Mouse (Mus musculus): Measurements from ENCODE around the gene Gm12355. TPM values are rescaled to one million over a fixed set of nuclear protein-coding genes. Genes with fewer than 3 reads are reported as not detected.

The Gm12355 gene
- polyA plus RNA-seq (2017; shearing (Covaris generic)), result 1 to 10 TPM; 4.5 to 5.4 TPM

DNA sequence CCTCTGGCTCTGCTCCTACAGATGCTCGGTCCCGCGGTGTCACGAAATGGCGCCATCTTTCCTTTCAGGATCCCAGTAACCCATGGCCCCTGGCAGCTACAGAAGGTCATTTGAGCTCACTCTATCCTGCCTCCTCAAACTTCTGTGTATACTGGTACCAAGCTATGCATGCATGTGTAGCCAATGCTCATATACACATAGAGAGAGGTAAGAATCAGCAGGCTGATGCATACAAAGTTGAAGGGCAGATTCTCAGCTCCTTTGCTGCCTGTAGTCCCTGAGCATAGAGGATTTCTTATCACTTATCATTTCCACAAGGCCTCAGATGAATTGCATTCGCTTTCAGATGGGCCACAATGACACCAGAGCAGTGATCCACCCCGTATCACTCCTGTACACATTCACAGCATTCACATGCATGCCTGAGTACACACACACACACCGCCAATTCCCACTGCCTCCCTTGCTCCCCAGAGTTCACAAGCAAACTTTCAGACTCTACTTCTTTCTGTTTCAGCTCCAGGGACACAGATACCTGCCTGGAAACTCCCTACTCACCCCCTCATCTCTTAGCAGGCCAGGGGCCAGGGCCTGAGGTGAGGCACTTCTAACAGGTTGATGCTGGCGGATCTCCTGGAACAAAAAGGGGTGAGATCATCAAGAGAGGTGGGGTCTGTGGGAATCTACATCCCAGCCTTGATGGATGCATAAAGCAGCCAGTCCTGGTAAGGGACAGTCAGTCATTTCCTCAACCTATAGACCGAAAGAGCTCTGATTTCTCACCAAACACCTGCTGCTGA is at the start of gene Gm12355, which contains the start of gene Gsdma3:
Gene Gm12355 (minus strand): TSS at position 51 of the 800 bp plus-strand sequence.
Gene Gsdma3 (plus strand): TSS at position 750 of the 800 bp plus-strand sequence.

DNA sequence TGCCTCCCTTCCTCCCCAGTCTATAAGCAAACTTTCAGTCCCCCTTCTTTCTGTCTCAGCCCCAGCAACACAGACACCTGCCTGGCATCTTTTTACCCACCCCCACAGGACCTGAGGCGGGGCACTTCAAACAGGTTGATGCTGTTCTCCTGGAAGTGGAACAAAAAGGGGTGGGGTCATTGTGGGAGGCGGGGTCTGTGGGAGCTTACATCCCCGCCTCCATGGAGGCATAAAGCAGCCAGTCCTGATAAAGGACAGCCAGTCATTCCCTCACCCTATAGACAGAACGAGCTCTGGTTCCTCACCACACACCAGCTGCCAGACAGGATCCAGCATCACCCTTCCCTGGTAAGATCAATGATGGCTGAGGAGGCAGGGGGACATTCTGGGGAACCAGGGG is 38.6 kb upstream of the Gm12355 start, which contains the start of gene Gsdma:
Gene Gsdma (plus strand): TSS at position 261 of the 400 bp plus-strand sequence.

DNA sequence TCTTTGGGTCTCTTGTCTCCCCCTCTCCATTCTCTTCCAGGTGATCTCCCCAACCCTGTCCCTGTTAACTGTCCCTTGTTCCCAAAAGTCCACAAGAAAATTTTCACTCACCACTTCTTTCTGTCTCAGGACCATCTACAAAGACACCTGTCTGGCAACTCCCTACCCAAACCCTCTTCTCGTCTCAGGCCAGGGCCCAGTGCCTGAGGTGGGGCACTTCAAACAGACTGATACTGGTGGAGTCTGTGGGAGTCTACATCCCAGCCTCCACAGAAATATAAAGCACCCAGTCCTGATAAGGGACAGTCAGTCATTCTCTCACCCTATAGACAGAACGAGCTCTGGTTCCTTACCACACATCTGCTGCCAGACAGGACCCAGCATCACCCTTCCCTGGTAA is 21.0 kb upstream of the Gm12355 start, which contains the start of gene Gsdma2:
Gene Gsdma2 (plus strand): TSS at position 301 of the 400 bp plus-strand sequence.

DNA sequence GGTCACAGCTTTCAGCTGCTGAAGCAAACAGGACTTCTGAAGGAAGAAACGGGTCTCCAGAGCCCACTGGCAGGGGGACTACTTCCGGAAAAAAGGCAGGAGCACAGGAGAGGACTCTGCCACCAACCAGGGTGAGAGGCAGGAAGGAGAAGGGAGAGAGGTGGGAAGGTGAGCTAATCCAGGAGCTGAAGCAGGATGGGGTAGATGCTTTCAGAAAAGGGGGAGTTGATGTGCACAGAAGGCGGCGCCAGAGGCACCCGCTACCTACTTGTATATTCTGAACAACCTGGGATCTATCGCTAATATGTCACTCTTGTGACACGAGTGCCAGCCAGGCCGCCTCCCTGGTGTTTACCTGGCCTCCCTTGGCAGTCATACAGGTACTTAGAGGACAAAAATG is 27.5 kb downstream of the Gm12355 start, which contains the start of gene Lrrc3c:
Gene Lrrc3c (plus strand): TSS at position 301 of the 400 bp plus-strand sequence.

DNA sequence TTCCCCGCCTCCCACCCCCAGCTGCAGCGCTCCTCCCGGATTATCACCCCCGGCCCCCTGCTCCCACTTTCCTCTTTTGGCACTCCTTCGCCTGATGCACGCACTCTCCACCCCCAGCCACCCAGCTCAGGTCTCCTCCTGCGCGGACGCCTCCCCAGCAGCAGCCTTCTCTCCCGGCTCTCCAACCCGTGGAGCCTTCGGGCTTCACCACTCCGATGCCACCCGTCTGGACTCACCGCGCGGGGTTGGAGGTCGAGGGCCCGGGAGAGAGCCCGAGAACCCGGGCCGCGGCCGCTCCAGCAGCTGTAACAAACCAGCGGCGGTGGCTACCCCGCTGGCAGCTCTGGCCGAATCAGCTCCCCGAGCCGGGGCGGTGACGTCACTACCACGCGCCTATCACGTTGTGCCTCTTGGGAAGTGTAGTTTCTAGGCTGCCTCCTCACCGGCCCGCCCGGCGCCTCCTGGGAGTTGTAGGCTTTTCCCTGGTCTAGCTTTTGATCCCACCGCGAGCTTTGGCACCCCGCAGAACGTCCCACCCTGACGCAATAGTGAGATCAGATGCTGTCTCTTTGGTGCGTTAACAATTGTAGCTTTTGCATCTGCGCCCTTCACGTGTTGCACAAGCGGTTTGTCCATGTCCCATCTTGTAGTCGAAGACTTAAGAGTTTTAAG is 38.4 kb downstream of the Gm12355 start, which contains the start of gene Ormdl3:
Gene Ormdl3 (minus strand): TSS at position 477 of the 672 bp plus-strand sequence.

Other genes starting within 250 kb of the Gm12355 start
- gene Tcap, start 241.8 kb downstream of the Gm12355 start, polyA plus RNA-seq (2017; shearing (Covaris generic)), result not detected
- not detected for gene Pnmt, start 239.2 kb downstream of the Gm12355 start, polyA plus RNA-seq (2017; shearing (Covaris generic))
- gene Pgap3, start 225.2 kb downstream of the Gm12355 start, polyA plus RNA-seq (2017; shearing (Covaris generic)), result 10 to 100 TPM in 1 of 2 experiments, 1 to 10 TPM in 1; 5.4 to 11.7 TPM
- gene Erbb2, start 213.2 kb downstream of the Gm12355 start, polyA plus RNA-seq (2017; shearing (Covaris generic)), result under 1 TPM in 1 of 2 experiments, not detected in 1; 0.99 TPM
- 100 to 1,000 TPM; 164 to 186 TPM for gene Mien1, start 186.7 kb downstream of the Gm12355 start, polyA plus RNA-seq (2017; shearing (Covaris generic))
- gene Grb7, start 179.3 kb downstream of the Gm12355 start, polyA plus RNA-seq (2017; shearing (Covaris generic)), result 10 to 100 TPM in 1 of 2 experiments, 1 to 10 TPM in 1; 2.2 to 10.1 TPM
- gene Ikzf3, start 79.6 kb downstream of the Gm12355 start, polyA plus RNA-seq (2017; shearing (Covaris generic)), result 100 to 1,000 TPM; 115 to 157 TPM
- gene Zpbp2, start 74.6 kb downstream of the Gm12355 start, polyA plus RNA-seq (2017; shearing (Covaris generic)), result 1 to 10 TPM; 2.1 to 7.1 TPM
- gene Ormdl3, start 38.3 kb downstream of the Gm12355 start, polyA plus RNA-seq (2017; shearing (Covaris generic)), result 10 to 100 TPM; 60.0 to 64.2 TPM
- gene Lrrc3c, start 27.4 kb downstream of the Gm12355 start, polyA plus RNA-seq (2017; shearing (Covaris generic)), result not detected
- gene Gsdma3, start 699 bp upstream of the Gm12355 start, polyA plus RNA-seq (2017; shearing (Covaris generic)), result under 1 TPM in 1 of 2 experiments, not detected in 1; 0.23 TPM
- gene Gsdma2, start 21.1 kb upstream of the Gm12355 start, polyA plus RNA-seq (2017; shearing (Covaris generic)), result under 1 TPM in 1 of 2 experiments, not detected in 1; 0.45 TPM
- gene Gsdma, start 38.7 kb upstream of the Gm12355 start, polyA plus RNA-seq (2017; shearing (Covaris generic)), result under 1 TPM in 1 of 2 experiments, not detected in 1; 0.29 TPM
- 100 to 1,000 TPM; 120 to 151 TPM for gene Psmd3, start 56.9 kb upstream of the Gm12355 start, polyA plus RNA-seq (2017; shearing (Covaris generic))
- not detected for gene Csf3, start 75.6 kb upstream of the Gm12355 start, polyA plus RNA-seq (2017; shearing (Covaris generic))
- gene Med24, start 103.8 kb upstream of the Gm12355 start, polyA plus RNA-seq (2017; shearing (Covaris generic)), result 10 to 100 TPM; 35.5 to 58.3 TPM
- gene Thra, start 115.0 kb upstream of the Gm12355 start, polyA plus RNA-seq (2017; shearing (Covaris generic)), result 1 to 10 TPM; 1.5 to 5.7 TPM
- gene Nr1d1, start 149.7 kb upstream of the Gm12355 start, polyA plus RNA-seq (2017; shearing (Covaris generic)), result 1 to 10 TPM in 1 of 2 experiments, under 1 TPM in 1; 0.90 to 4.9 TPM
- gene Msl1, start 169.9 kb upstream of the Gm12355 start, polyA plus RNA-seq (2017; shearing (Covaris generic)), result 10 to 100 TPM; 20.7 to 23.0 TPM
- gene Casc3, start 179.2 kb upstream of the Gm12355 start, polyA plus RNA-seq (2017; shearing (Covaris generic)), result 10 to 100 TPM; 57.3 to 71.1 TPM
- gene Rapgefl1, start 211.1 kb upstream of the Gm12355 start, polyA plus RNA-seq (2017; shearing (Covaris generic)), result under 1 TPM in 1 of 2 experiments, not detected in 1; 0.38 TPM
- gene Wipf2, start 238.0 kb upstream of the Gm12355 start, polyA plus RNA-seq (2017; shearing (Covaris generic)), result 1 to 10 TPM; 3.2 to 4.3 TPM

Data from activated CD4-positive, CD25-positive, alpha-beta regulatory T cell (primary cell).